Mouse (Mus musculus): ENCODE measurements at regions not wholly inside any gene's neighbourhood (a gene's known extent, or its start where the extent isn't known, plus 50 kb on each side); places are given as distances from the start of the nearest gene placed in this dataset.
"Not testable (repeated sequence)": the region's sequence is repeated elsewhere in the genome, so short reads cannot be mapped to it uniquely, and the experiment has no call there.

DNA sequence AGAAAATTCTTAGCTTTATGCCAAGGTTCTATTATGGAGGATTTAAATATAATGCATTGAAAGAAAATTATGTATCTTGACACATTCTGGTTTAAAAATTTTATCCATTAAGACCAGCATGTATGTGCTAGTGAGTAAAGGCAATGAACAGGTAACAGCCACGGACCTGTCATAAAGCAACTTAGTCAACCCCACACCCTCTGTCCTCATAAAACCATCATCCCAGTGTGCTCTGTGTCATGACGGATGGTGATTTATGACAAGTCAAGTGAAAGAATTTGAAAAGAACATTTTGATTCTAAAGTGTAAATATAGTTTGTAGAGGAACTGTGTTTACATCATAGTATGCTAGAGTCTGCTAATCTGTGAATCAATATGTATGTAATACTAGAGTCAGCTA is 946.3 kb upstream of the Cypt12 start:
- no peak overlapping the region for H3K9ac ChIP-seq (ENCODE audit: low read length)
- H3K9me3 ChIP-seq (ENCODE audit: control insufficient read depth, low read length): no peaks in the 10 kb centered on the region
- H3K27me3 ChIP-seq (ENCODE audit: control insufficient read depth, insufficient read depth, low read length): no peaks in the 10 kb centered on the region
- H3K27ac ChIP-seq (replicated peaks; ENCODE audit: low read depth, low read length): no peak overlapping the region
- WGBS: 82% methylated on average over 2 of the region's 2 CpGs
- no peaks in the 10 kb centered on the region for H3K36me3 ChIP-seq (ENCODE audit: control insufficient read depth, insufficient read depth, low read length)
- no peak overlapping the region for H3K4me3 ChIP-seq (ENCODE audit: low read depth, low read length)
- DNase-seq (ENCODE audit: low spot score) (no peak), ATAC-seq (ENCODE audit: insufficient number of reproducible peaks, low FRiP score, low TSS enrichment, low read depth) (no peak)
- H3K4me2 ChIP-seq (ENCODE audit: low read depth, severe bottlenecking): no peak overlapping the region
- H3K4me1 ChIP-seq (ENCODE audit: control insufficient read depth, insufficient read depth, low read length): no peaks in the 10 kb centered on the region

DNA sequence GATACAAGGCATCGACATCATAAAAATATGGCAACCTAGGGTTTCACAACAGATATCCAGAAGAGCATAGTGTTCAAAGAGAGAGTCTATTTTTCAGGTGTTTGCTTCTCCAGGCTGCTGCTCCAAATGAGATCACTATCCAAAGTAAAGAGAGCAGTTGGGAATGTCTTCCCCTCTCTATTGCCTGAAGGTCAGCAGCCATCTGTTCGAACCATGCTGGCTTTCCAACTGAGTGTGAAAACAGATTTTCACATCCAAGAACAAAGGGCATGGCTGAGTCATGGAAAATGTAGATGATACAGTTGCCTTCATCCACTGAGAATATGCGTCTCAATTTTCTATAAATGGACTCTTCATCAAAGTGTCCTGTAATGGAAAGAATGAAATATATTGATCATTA is 945.1 kb upstream of the Cypt12 start:
- H3K9me3 ChIP-seq (ENCODE audit: control insufficient read depth, low read length): no peaks in the 10 kb centered on the region
- H3K27ac ChIP-seq (replicated peaks; ENCODE audit: low read depth, low read length): no peak overlapping the region
- no peak overlapping the region for H3K4me2 ChIP-seq (ENCODE audit: low read depth, severe bottlenecking)
- no peaks in the 10 kb centered on the region for H3K27me3 ChIP-seq (ENCODE audit: control insufficient read depth, insufficient read depth, low read length)
- no peak for ATAC-seq (ENCODE audit: insufficient number of reproducible peaks, low FRiP score, low TSS enrichment, low read depth)
- no peak overlapping the region for H3K9ac ChIP-seq (ENCODE audit: low read length)
- WGBS: 80% methylated on average over 3 of the region's 3 CpGs
- H3K36me3 ChIP-seq (ENCODE audit: control insufficient read depth, insufficient read depth, low read length): no peaks in the 10 kb centered on the region
- DNase-seq (ENCODE audit: low spot score): no peak
- no peak overlapping the region for H3K4me3 ChIP-seq (ENCODE audit: low read depth, low read length)
- no peaks in the 10 kb centered on the region for H3K4me1 ChIP-seq (ENCODE audit: control insufficient read depth, insufficient read depth, low read length)

DNA sequence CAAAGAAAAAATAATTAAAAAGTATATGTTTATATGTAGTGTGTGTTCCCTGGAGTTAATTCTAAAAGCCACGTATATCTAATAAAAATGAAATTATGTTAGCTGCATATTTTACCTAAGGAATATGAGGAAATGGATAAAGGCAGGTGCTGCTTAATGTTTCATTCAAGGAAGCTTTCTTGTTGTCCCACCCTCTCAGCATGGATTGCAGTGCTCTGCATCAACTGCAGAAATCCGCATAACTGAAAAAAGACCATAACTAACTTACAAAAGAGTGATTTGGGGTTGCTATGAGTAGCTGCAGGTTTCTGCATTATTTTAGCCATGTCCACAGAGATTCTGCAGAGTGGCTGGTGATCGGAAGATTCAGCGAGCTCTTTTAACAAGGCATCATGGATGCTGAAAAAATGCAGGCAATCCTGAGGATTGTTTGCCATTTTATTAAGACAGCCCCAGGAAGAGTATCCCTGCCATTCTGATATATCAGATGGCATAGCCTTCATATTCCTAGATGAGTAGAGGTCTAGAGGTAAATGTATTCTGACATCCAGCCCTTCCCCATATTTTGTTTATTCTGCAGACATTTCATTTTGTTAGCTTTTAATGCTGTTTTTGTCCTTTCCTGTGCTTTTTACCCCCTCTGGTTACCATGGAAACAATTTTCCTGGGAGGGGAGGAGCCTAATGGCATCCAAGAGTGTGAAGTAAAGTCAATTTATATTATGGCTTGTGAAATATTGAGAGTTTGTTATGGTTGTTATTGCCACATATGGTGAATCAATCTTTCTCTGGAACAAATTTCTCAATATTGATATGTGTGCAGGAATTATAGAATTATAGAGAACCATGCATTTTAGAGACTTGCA is 933.8 kb upstream of the Cypt12 start:
- Histone ChIP-seq H3K9ac (ENCODE audit: low read length) (no peak overlapping the region), H3K27me3 (ENCODE audit: control insufficient read depth, insufficient read depth, low read length) (no peaks in the 10 kb centered on the region), H3K27ac (replicated peaks; ENCODE audit: low read depth, low read length) (no peak overlapping the region), H3K36me3 (ENCODE audit: control insufficient read depth, insufficient read depth, low read length) (no peaks in the 10 kb centered on the region), H3K4me1 (ENCODE audit: control insufficient read depth, insufficient read depth, low read length) (no peaks in the 10 kb centered on the region), H3K9me3 (ENCODE audit: control insufficient read depth, low read length) (no peaks in the 10 kb centered on the region), H3K4me3 (ENCODE audit: low read depth, low read length) (no peak overlapping the region), H3K4me2 (ENCODE audit: low read depth, severe bottlenecking) (no peak overlapping the region)
- DNase-seq (ENCODE audit: low spot score) (no peak), ATAC-seq (ENCODE audit: insufficient number of reproducible peaks, low FRiP score, low TSS enrichment, low read depth) (no peak)
- 86% methylated on average over 4 of the region's 4 CpGs for WGBS

DNA sequence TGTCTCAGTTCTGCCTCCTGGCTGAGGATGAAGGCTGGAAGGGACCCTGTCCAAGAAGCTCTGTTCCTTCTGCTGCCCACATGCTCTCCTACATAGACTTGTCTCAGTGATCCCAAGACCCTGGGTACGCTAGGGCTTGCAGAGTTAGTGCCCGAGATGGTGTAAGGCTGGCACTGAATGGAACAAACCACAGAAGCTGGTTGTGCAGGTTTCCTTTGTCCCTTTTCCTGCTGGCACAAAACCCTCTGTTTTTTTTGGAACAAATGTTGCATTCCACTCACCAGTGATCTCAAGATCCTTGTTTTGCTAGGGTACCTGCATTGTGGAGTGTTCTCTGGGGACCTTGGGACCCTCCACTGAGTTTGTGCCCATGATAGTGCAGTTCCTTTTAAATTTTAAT is 897.4 kb upstream of the Cypt12 start:
- H3K27ac ChIP-seq (replicated peaks; ENCODE audit: low read depth, low read length): no peak overlapping the region
- WGBS: 84% methylated on average over 2 of the region's 2 CpGs
- H3K4me1 ChIP-seq (ENCODE audit: control insufficient read depth, insufficient read depth, low read length): no peaks in the 10 kb centered on the region
- H3K4me3 ChIP-seq (ENCODE audit: low read depth, low read length): no peak overlapping the region
- ATAC-seq (ENCODE audit: insufficient number of reproducible peaks, low FRiP score, low TSS enrichment, low read depth) (no peak), DNase-seq (ENCODE audit: low spot score) (no peak)
- no peaks in the 10 kb centered on the region for H3K9me3 ChIP-seq (ENCODE audit: control insufficient read depth, low read length)
- no peaks in the 10 kb centered on the region for H3K36me3 ChIP-seq (ENCODE audit: control insufficient read depth, insufficient read depth, low read length)
- H3K9ac ChIP-seq (ENCODE audit: low read length): no peak overlapping the region
- no peak overlapping the region for H3K4me2 ChIP-seq (ENCODE audit: low read depth, severe bottlenecking)
- H3K27me3 ChIP-seq (ENCODE audit: control insufficient read depth, insufficient read depth, low read length): no peaks in the 10 kb centered on the region

DNA sequence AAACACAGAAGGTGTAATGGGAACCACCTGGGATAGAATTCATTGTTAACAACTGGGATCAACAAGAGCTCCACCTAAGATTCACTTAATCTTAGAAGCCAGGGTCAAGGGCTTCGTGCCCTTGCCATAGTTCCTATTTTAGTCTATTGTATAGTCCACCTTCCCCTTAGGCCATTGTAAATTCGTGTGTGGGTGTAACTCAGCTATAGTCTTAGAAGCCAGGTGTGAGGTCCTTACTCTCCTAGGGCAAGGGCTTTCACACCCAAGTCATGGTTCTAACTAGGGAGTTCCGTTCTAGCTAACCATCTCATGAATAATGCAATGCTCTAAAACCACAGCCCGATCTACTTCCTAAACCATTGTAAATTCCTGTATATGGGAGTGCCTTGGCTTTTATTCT is 889.8 kb upstream of the Cypt12 start:
- not testable (repeated sequence) for H3K4me1 ChIP-seq (ENCODE audit: control insufficient read depth, insufficient read depth, low read length); H3K27ac ChIP-seq (replicated peaks; ENCODE audit: low read depth, low read length); DNase-seq (ENCODE audit: low spot score); H3K27me3 ChIP-seq (ENCODE audit: control insufficient read depth, insufficient read depth, low read length); H3K9me3 ChIP-seq (ENCODE audit: control insufficient read depth, low read length); H3K4me2 ChIP-seq (ENCODE audit: low read depth, severe bottlenecking); H3K4me3 ChIP-seq (ENCODE audit: low read depth, low read length); ATAC-seq (ENCODE audit: insufficient number of reproducible peaks, low FRiP score, low TSS enrichment, low read depth); H3K9ac ChIP-seq (ENCODE audit: low read length); H3K36me3 ChIP-seq (ENCODE audit: control insufficient read depth, insufficient read depth, low read length)
- WGBS: 84% methylated on average over 4 of the region's 4 CpGs

DNA sequence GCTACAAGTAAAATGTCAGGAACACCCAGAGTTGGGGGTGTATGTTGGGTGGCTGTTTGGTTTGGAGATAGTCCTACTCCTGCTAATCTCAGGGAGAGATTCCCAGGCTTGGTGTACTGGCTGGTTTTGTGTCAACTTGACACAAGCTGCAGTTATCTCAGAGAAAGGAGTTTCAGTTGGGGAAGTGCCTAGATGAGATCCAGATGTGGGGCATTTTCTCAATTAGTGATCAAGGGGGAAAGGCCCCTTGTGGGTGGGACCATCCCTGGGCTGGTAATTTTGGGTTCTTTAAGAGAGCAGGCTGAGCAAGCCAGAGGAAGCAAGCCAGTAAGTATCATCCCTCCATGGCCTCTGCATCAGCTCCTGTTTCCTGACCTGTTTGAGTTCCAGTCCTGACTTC is 841.9 kb upstream of the Cypt12 start:
- H3K9ac ChIP-seq (ENCODE audit: low read length); H3K9me3 ChIP-seq (ENCODE audit: control insufficient read depth, low read length); H3K4me3 ChIP-seq (ENCODE audit: low read depth, low read length); H3K27ac ChIP-seq (replicated peaks; ENCODE audit: low read depth, low read length); H3K4me1 ChIP-seq (ENCODE audit: control insufficient read depth, insufficient read depth, low read length); H3K36me3 ChIP-seq (ENCODE audit: control insufficient read depth, insufficient read depth, low read length); ATAC-seq (ENCODE audit: insufficient number of reproducible peaks, low FRiP score, low TSS enrichment, low read depth); H3K27me3 ChIP-seq (ENCODE audit: control insufficient read depth, insufficient read depth, low read length); H3K4me2 ChIP-seq (ENCODE audit: low read depth, severe bottlenecking): not testable (repeated sequence)
- peak; percentile 23 for DNase-seq (ENCODE audit: low spot score)
